Mouse (Mus musculus) frontal cortex, postnatal 14 days (tissue): ENCODE data around the gene Slc43a1.

ENCODE experiments used
- DNase-seq, 2 experiments: peaks; one replicate each; pipeline ENCODE4 v3.0.0; 2022; ENCODE audit warnings: low spot score in 2 of 2

Slc43a1 gene

DNA sequence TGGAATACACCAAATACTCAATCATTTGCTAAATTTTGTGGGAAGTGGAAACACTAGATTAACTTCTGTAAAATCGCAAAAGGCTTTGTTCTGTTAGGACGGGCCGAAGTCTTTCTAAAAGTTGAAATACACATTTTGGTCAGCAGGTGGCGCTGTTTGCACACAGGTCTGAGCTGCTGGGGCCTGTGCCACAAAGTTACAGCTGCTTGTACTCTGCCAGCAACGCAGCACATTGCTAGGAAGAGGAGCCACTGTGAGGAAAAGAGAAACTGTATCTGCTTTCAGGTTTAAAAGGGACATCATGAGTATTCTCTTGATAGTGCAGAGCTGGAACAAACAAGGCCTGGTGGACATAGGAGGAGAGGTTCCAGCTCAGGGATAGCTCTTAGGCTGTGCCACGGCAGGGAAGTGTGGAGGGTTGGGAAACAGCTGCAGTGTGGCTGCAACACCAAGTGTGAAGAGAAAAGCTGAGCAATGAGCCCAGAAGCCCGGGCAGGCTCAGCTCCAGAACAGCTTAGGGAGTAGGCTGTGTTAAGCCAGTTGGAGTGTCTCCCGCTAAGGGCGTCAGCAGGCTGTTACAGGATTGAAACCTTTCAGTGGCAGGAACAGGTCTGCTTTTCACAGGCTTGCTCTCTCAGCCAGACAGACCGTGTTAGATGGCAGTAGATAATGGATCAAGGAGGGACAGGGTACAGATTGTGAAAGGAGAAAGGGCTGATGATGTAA, 6.8 kb upstream of the Slc43a1 start:
- DNase-seq, result peak; percentile 72 to 89

DNA sequence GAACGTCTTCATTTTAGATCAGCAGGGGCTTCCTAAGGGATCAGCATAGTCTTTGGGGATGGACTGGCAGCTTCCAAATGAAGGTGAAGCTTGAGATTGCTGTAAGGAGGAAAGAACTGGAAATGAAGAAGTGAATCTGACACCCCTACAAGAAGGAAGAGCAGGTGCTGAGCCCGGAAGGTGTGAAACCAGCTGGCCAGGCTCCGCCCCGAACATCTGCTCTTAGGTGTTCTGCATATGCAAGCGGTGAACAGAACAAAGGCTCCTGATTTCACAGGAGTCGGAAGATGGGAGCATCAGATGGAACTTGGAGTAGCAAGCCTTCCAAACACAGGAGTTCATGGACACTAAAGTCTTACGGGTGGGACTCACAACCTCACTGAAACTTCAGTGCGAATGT, 1.5 kb upstream of the Slc43a1 start:
- no peak for DNase-seq

DNA sequence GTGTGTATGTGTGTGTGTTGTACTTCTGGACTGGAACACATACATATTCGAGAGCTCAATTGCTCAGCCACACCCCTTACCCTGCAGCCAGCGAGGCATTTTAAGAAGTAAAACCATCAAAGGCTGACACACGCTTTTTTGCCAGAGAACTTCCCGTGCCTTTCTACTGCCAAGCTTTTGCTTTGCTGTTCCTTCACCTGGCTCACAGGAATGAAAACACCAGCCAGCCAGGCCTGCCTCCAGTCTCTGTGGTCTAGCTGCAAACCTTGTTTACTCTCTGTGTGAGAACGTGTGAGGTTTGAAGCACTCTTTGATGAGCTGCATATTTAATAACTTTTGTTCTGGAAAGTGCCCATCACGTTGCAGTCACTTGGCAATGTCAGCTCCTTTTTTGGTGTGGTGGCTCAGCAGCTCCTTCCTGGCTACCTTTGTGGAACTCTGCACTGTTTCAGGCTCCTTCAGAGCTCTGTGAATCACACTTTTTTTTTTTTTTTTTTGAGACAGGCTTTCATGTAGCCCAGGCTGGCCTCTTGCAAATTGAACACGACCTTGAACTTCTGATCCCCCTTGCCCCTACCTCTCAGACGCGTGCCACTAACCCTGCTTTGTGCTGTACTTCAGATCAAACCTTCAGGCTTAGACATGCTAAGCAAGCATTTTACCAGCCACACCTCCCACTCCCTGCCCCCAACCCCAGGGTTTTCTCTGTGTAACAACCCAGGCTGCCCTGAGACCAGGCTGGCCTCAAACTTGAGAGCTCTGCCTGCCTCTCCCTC, 645 bp upstream of the Slc43a1 start:
- DNase-seq, result no peak

DNA sequence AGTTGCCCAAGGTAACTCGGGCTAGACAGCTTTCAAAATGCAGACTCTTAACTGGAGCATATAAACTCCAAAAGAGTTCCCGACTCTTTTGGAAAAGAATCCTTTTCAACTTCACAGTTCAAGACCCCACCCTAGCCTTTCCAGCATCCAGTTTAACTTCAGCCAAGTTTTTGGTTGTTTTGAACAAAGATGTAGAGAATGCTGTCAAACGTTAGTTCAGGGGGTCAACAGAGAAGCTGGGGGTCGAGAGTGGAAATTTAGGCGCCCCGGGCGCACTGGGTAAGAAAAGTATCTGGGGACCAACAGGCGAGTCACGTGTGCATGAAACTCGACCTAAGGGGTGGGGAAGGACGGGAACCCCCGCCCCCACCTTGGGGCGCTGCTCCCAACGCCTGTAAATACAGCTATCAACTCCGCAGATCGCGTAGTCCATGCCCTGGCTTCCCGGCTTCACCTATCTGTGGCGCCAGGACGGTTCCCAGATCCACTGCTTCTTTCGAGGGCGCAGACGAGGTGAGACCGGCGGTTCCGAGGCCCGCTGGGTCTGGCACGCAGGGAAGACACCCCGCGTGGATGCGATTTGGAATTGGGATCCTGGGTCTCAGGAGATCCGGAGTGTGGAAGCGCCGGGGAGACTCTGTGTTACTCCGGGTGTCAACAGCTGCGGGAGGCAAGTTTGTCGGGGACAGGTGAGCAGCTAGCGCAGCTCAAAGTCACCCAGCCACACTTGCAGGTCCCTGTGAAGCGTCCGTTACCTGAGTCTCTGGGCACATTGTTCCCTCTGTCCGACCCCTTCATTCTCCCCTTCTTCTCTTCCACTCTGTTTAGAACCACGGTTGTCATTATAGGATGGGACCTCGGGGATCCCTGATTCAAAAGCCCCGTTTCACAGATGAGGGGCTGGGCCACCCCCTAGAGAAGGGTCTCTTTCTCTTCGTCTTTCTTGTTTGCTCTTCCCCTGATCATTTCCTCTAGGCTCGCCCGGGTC, 637 bp downstream of the Slc43a1 start:
- DNase-seq, result no peak

DNA sequence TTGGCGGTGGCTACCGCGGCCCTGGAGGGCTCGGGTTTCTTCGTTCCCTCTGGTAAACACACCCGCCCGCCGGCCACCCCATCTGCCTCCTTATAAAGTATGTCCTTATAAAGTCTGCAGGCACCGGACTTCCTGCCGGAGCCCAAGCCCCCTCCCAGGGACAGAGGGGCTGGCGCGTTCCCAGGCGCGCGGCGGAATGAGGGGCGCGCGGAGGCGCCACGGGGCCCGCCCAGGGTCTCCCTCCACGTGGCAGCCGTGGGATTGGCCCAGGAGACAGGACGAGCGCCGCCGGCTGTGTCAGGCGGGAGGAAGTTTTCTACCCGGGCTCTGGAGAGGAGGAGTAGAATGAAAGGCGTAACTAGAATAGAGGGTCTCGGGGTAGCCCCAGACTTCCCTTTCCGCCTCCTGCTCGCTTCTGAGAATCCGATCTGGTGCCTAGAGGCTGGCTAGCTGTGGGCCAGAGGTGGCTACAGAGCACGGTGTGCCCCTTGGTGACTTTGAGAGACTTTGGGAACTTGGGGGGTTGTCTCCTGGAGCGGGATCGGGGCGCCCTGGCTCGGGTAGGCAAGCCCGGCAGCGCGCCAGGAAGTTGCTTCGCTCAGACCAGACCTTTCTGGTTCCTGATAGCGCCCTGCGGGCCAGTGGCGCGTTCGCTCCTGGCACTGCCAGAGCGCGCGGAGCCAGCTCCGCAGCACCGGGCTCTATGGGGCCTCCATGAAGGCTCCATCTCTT, 1.5 kb downstream of the Slc43a1 start:
- DNase-seq, result no peak

DNA sequence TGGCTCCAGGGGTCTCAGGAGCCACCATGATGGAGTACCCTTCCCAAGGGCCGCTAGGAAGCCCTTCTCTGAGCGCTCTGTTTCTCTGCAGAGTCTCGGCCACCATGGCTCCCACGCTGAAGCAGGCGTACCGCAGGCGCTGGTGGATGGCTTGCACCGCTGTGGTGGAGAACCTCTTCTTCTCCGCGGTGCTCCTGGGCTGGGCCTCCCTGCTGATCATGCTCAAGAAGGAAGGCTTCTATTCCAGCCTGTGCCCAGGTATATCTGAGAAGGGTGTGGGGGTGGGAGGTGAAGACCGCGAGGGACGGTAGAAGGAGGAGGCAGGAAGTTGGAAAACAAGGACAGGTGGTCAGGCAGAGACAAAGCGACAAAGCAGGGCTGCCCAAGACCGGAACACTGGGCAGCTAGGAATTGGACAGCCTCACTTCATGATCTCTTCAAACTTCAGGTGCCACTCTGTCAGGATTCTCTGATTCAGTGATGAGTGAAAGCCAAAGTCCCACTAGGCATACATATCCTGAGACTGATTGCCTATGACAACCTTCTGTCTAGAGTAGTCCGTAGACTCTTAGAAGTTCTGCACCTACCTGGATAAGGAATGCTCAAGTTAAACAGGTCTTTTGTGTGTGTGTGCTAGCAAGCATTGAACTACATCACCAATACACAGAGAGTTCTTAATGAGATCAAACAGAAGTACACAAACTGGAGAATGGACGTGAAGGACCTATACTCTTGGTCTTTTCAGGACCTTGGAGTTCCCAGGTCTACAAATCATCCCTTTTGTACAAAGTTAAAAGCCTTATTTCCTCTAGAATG, 2.3 kb downstream of the Slc43a1 start:
- DNase-seq, result no peak

DNA sequence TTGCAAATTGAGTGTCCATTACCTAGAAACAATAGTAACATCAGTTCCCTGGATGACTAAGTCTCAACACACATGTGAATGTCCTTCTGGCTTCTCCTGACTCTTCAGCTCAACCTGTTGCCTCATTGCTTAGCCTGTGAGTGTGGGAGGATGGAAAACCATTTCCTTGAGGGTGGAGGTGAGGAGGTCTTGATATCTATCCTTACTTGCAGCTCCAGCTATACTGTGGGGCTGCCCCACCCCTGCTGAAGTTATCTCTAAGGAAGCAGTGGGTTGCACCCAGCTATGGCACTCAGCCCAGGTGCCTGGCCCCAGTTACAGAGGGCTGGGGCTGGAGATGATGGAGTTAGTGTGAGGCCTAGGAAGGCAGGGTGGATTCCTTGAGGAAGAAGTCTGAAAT, 3.3 kb downstream of the Slc43a1 start:
- DNase-seq, result no peak

DNA sequence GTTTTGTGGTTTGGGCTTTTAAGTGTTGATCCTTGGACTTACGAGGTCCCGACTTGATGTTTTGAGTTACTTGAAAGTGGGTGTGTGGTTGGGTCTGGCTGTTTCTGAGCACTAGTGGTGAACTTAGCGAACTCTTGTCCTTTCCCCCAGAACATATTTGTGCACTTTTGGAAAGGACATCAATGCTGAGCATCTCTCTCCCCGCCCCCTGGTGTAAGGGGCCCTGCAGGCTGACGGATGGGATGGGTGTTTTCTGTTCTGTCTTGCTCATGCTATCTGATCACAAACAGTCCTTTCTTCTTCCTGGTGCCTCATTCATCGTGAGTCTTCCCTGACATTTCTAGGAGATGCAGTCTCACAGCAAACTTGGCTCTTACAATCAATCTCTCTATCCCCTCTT, 5.0 kb downstream of the Slc43a1 start:
- DNase-seq, result no peak

DNA sequence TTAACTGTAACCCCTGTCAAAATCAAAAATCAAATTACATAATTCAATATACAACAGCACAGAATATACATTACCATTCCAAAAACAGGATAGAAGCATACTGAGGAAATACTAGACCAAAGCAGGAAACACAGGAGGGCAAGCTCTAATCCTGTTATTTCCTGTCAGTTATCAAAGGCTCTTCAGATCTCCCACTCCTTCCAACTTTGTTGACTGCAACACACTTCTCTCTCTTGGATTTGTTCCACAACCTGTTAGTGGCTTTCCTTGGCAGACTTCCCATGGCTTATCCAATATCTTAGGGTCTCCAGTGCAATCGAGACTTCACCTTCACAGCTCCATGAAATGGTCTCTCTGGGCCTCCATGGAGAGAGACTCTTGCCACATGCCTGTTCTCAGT, 6.6 kb downstream of the Slc43a1 start:
- no peak for DNase-seq

DNA sequence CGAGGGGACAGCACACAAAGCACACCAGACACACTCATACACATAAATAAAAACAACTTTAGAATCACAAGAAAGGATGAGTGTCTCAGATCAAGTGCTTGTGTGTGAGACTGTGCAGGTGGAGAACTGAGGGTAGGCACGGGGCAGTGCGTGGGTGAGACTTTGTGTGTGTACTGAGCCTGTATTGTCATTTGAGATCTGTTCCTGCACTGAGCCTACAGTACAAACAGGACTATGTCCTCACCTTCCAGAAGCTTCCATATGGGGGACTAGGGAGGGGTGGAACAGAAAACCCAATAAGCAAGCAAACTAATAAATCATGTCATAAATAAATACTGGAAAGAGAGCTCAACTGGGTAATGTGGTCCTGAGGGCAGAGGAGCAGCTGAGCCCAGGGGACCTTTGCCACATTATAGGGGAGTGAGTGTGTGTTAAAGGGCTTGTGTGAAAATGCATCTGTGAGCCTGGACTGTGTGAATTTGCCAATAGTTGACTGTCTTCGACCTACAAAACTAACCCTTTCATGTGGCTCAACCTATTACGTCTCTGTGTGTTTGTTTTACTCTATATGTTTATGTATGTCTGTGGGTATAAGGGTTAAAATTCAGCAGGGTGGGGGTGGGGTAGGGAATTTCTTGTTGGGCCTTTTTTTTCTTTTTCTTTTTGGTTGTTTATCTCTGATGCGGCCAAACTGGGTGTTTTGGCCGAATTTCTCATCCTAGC, 11.9 kb downstream of the Slc43a1 start:
- DNase-seq, result no peak

DNA sequence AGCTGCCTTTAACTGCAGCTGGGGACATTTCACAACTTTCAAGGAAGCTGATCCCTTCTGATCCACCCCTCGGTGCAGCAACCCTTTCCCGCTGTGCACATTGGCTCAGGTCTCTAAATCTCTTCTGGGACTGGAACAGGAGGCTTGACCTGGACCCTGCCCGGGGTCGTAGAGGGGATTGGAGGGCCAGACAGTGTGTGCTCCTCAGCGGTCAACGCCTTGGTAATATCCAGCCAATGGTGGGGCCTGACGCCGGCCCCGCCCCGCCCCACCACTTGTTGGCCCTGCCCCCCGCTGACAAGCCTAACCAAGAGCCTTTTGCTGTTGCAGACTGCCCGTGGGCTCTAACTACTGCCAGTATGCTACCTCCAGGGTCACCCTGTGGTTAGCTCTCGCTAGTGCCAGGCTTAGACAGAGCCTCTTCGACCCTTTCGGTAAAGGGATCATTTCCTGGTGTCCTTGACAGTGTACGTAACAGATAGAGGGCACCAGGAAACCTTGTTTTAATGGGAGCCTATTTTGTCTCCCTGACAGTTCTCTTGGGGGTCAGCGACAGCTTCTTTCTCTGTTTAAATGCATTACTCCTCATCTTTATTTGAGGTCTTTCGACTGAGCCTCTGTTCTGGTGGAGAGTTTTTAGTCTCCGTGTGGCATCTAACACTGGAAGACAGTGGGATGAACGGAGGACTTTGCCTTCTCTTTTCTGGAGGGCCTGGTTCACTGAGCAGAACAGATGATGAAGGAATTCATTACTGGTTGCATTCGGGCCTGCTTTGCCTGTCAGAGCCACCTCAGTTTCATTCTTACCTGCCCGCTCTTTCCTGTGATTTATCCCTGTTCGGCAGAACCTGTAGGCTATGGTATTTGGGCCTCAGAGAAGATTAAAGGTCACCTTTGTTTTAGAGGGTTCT, 12.7 kb downstream of the Slc43a1 start:
- no peak for DNase-seq

DNA sequence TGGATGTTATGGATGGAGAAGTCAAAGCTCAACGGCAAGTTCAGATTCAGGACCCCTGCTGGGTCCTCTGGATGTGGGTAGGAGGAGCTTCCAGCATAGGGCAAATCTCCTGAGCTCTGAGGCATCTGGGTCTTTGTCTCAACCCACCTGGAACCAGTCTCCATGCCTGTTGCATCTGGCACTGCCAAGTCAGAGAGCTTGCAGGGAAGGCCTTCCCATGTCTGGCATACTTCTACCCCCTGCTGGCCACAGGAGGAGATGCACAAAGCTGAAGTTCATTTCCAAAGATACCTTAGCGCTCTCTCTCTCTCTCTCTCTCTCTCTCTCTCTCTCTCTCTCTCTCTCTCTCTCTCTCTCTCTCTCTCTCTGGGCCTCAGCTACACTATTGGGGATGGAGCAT, 17.1 kb downstream of the Slc43a1 start:
- no peak for DNase-seq

DNA sequence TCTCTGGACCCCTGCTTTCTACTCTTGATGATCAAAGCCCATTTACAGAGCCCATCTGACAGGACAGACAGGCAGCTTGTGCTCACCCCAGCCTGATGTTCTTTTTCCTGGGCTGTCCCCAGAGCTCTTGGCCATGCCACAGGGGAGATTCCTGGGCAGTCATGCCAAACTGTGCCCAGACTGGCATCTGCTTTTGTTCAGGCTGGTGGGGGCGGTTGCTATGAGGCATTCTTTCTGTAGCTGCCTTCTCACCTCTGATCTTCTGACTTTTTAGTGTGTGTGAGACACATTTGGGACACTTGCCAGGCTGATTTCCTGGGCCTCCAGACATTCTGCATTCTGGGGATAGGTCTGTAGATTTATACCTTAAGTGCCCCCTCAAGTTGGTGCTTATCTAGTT, 19.9 kb downstream of the Slc43a1 start:
- no peak for DNase-seq

DNA sequence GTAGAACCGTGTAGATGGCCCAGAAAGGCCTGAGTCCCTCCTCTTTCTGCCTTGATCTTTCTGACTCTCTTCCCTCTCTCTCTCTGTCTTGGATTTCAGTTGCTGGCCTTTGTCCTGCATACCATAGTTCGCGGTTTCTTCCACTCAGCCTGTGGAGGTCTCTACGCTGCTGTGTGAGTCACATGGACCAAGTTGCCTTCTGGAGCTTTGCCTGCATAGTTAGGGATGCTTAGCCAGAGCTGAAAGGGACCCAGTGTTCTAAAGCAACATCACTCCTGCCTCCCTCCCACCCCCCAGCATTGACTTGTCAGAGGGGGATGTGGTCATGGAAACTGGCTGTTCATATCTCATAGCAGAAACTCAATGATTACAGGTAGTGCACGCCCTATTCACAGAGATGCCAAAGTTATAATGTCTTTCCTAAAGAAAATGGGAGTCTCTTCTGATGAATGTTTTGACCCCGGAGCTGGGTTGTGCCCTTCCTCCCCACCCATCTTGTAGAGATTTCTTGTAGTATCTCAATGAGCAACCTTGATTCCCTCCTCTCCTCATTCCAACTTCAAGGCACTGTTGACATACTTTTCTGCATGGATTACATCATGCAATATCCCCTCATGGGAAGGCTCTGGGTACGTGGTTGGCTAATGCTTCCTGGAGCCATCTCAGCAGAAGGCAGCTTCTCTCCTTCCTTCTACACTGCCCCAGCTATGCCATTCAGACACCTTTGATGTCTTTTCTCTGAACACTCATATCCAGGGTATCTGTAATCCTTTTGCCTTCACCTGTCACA, 21.5 kb downstream of the Slc43a1 start:
- no peak for DNase-seq

DNA sequence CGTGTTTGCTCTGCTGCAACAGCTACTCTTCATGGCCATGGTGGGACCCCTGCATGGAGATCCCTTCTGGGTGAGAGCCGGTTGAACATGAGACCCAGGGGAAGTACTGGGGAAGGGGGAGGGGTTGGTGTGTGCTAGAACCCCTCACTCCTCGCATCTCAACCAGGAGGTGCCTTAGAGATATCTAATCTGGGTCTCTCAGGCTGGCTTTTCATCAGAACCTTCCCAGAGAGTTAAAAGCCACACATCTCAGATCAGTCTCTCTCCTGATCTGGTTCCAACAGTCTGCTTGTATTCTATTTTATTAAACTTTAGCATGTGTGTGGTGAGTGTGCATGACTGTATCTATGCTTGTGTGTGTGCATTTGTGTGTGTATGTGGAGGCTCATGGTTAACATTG, 22.8 kb downstream of the Slc43a1 start:
- DNase-seq, result no peak

DNA sequence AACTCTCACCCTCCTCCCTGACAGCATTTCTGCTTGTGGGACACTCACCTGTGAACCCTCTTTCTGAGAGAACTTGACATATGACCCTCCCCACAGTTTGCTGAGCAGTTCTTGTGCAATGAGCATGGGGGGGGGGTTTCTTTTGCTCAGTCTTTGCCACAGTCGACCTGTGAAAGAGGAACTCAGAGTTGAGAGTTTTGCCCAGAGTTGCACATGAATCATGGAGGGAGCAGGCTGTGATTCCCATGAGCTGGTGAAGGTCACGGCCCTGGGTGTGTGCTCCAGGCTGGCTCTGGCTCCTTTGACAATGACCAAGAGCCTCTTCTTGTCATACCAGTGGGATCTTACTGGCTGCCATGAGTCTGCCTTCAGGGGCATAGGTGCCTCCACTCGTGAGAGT, 23.6 kb downstream of the Slc43a1 start:
- no peak for DNase-seq

DNA sequence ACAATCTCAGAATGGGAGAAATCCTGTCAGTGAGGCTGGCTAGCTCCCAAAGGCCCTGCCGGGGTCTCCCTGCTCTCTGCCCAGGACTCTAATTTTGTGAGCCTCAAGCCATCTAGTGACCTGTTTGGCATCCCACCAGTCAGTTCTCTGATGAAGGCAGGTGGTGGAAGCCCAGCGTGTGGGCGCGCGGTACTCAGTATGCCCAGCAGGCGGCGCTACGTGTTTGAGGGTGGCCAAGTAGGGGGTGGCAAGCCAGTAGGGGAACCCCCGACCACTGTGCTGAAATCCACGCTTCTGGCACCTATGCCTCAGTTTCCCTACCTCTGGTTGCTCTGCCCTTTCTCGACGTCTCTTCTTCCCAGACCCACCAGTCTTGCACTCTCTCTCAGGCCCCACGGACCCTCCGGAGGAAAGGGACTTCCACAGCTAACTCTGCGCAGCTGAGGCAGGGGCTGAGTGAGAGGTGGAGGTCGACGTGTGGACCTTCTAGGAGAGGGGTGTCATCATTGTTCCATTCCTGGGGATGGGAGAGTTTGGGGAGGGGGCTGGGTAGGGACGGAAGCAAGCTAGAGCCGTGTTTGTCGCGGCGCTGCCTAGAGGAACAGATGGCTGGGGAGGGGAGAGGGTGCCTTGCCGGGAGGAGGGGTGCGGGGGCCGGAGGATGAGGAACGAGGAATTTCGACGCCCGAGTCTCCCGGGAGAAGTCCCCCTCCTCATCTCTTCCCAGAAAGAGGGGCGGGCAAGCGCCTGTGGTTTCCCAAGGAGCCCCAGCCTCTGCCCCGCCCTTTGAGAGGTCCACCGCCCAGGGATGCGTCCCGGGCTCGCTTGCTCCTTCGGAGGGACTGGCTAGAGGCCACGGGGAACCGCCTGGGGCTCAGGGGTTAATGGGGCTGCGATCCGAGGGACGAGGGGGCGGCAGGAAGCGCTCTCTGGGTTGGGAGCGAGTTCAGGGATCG, 27.2 kb downstream of the Slc43a1 start:
- peak in 1 of 2 experiments; percentile 52 for DNase-seq
